Mouse (Mus musculus): Measurements from ENCODE around the gene Igfbp6. TPM values are rescaled to one million over a fixed set of nuclear protein-coding genes. Genes with fewer than 3 reads are reported as not detected.

Gene Igfbp6
- total RNA-seq, 2 experiments from 2014 or later, result 11.9 to 13.5 TPM

DNA sequence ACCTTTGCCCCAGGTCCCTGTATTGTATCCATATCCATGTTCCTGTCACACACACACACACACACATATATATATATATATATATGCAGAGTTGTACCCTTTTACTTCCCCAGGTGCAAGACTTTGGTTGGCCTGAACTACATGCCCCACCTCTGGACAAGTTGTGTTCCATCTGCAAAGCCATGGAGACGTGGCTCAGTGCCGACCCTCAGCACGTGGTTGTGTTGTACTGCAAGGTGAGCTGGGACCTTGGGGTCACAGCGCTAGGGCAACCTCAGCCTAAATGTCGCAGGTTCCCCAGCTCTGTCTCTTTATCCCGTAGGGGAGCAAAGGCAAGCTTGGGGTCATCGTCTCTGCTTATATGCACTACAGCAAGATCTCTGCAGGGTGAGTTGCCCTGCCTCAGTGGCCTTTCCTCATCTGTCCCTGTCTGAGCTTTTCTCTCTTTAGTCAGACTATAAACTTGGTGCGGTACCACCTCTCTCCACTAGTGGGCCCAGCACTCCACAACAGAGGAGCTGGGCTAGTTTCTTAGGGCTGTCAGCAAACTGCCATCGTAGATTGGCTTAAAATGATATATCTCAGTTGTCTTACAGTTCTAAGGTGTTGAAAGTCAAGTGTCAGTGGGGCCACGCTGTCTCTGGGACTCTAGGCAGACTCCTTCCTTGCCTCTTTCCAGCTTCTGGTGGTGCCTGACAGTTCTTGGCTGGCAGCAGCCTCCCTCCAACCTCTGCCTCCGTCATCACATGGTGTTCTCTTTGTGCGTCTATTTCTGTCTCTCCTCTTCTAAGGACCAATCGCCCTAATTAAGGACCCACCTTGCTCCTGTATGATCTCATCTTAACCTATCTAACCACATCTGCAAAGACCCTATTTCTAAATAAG, 36.2 kb upstream of the Igfbp6 start:
- intact Hi-C loops (cut with DNase I), result loop anchor here (2.0 to 5.0 kb wide), 3 partner anchors 27 to 114 kb away; no protein-coding TSS in a partner anchor
- peak; percentile 75 to 81 for DNase-seq (ENCODE audit: low spot score in 2 of 2)

- intact Hi-C loops (cut with DNase I), result loop anchor here (2.0 to 5.0 kb wide), 3 partner anchors 26 to 113 kb away; no protein-coding TSS in a partner anchor
- DNase-seq (ENCODE audit: low spot score in 2 of 2), result peak; percentile 86 to 92
Measured at GRCm38 (mm10) chr15:102108651-102109525, 35.3 kb upstream of the Igfbp6 start.

DNA sequence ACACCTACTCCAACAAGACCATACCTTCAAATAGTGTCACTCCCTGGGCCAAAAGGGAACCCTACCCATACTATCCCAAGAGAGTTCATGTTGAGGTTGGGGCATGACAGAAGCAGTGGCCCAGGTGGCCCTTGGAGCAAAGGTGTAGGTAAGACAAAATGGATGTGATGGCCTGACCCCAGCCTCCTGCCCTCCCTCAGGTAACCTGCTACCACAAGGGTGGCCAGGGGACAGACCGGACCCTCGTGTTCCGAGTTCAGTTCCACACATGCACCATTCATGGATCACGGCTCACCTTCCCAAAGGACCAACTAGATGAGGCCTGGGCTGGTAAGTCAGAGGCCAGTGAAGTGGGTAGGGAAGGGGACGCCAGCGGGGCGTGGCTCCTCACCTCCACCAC, 33.9 kb upstream of the Igfbp6 start:
- DNase-seq (ENCODE audit: low spot score in 2 of 2), result no peak
- intact Hi-C loops (cut with DNase I), result no loop called here

DNA sequence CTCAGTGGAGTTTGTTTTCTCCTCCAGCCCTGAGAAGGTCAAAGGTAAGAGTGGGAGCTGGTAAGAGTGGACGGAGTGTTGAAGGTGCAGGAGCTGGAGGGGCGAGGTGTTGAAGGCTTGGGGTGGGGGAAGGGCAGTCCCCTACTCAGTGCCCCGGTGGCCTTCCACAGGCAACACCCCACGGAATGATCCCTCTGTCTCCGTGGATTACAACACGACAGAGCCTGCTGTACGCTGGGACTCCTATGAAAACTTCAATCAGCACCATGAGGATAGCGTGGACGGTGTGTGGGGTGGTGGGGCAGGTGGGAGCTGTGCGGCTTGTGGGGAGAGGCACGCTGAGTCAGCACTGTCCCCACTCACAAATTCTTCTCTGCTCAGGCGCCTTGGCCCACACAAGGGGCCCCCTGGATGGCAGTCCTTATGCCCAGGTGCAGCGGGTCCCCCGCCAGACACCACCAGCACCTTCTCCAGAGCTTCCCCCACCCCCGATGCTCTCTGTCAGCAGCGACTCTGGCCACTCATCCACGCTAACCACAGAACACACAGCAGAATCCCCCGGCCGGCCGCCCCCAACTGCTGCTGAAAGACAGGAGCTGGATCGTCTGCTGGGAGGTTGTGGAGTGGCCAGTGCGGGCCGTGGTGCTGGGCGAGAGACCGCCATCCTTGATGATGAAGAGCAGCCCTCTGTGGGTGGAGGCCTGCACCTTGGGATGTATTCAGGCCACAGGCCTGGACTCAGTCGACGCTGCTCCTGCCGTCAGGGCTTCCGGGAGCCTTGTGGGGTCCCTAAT, 33.3 kb upstream of the Igfbp6 start:
- intact Hi-C loops (cut with DNase I), result no loop called here
- no peak for DNase-seq (ENCODE audit: low spot score in 2 of 2)

DNA sequence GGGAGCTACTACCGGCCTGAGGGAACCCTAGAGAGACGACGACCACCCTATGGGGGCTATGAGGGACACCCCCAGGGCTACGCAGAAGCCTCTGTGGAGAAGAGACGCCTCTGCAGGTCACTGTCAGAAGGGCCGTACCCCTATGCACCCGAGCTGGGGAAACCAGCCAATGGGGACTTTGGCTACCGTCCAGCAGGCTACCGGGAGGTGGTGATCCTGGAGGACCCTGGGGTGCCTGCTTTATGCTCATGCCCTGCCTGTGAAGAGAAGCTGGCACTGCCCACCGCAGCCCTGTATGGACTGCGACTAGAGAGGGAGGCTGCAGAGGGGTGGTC, 32.7 kb upstream of the Igfbp6 start:
- intact Hi-C loops (cut with DNase I), result no loop called here

DNA sequence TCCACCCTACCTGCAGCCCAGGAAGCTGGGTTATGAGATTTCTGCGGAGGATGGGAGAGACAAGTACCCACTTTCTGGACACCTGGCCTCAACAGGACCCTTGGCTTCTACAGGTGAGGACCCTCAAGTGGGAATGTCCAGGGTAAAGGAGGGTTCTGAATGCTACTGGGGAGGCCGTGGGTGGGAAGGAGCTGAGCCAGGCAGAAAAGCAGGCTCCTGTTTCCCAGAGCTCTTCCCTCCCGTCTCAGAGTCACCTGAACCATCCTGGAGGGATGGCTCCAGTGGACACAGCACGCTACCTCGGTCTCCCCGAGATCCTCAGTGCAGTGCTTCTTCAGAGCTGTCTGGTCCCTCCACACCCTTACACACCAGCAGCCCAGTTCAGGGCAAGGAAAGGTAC, 32.0 kb upstream of the Igfbp6 start:
- intact Hi-C loops (cut with DNase I), result no loop called here
- no peak for DNase-seq (ENCODE audit: low spot score in 2 of 2)

More for the DNA sequence above, 32.7 kb upstream of the Igfbp6 start:
- no peak for DNase-seq (ENCODE audit: low spot score in 2 of 2)

- no peak for DNase-seq (ENCODE audit: low spot score in 2 of 2)
- intact Hi-C loops (cut with DNase I), result no loop called here
Measured at GRCm38 (mm10) chr15:102112827-102113226, 31.3 kb upstream of the Igfbp6 start.

DNA sequence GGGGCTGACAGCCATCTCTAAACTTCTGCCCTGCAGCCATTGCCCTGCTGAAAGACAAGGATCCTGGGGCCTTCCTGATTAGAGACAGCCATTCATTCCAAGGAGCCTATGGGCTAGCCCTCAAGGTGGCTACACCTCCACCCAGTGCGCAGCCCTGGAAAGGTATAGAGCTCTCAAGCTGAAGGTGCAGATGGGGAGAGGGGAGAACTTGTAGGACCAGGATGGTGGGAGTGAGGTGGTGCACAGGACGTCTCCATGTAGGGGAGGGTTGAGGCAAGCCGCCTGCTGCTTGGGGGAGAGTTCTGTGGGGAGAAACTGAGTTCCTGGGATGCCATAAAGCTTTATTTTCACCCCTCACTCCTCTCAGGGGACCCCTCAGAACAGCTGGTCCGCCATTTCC, 30.5 kb upstream of the Igfbp6 start:
- intact Hi-C loops (cut with DNase I), result no loop called here
- no peak for DNase-seq (ENCODE audit: low spot score in 2 of 2)

DNA sequence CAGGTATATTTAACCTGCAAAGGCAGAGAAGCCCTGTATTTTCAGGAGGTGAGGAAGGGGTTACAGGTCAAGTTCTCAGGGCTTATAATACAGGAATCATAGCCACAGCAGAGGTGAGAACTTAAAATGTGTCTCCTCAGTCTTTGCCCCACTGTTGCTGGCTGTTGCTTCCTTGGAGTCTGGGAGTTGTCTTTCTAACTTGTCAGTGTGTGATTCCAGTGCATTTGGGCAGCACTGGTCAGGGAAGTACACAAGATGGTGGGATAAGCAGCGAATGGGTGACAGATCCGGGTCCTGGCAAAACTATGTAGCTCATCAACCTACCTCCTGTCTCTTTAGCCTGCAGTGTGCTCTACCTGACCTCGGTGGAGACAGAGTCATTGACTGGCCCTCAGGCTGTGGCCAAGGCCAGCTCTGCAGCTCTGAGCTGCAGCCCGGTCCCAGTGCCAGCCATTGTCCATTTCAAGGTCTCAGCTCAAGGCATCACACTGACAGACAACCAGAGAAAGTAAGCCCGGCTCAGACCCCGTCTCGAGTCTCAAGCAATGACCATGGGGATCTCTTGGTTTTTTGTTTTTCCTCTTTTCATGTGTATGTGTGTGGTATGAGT, 29.4 kb upstream of the Igfbp6 start:
- intact Hi-C loops (cut with DNase I), result no loop called here
- DNase-seq (ENCODE audit: low spot score in 2 of 2), result no peak

GRCm38 (mm10) chr15:102115731-102116231, 28.4 kb upstream of the Igfbp6 start:
- intact Hi-C loops (cut with DNase I), result no loop called here
- DNase-seq (ENCODE audit: low spot score in 2 of 2), result no peak

DNA sequence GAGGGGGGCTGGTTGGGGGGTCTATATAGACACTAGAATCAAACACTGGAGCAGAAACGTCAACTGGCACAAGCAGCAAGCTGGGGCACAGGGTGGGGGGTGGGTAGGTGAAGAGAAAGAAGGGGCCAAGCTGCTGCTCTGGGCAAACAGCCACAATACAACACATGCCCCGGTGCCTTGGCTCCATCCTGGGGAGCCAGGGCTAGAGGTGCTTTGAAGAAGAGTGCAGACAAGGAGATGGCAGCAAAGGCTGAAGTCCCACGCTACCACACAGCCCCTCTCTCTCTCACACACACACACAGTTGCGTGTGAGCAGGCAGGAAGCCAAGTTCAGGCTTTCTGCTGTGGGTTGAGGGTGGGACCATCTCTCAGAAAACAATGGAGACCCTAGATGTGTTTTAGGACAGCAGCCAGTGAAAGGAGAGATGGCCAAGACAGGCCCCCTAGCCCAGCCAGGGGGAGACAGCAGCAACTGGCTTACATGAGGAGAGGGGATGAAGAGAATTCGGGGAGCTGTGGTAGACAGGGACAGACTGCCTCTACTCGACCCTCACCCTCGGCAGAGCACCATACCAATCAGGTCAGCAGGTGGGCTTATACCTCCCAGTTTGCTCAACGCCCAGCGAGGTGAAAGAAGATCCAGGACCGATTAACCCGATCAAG, 27.3 kb upstream of the Igfbp6 start:
- intact Hi-C loops (cut with DNase I), result no loop called here
- no peak for DNase-seq (ENCODE audit: low spot score in 2 of 2)

DNA sequence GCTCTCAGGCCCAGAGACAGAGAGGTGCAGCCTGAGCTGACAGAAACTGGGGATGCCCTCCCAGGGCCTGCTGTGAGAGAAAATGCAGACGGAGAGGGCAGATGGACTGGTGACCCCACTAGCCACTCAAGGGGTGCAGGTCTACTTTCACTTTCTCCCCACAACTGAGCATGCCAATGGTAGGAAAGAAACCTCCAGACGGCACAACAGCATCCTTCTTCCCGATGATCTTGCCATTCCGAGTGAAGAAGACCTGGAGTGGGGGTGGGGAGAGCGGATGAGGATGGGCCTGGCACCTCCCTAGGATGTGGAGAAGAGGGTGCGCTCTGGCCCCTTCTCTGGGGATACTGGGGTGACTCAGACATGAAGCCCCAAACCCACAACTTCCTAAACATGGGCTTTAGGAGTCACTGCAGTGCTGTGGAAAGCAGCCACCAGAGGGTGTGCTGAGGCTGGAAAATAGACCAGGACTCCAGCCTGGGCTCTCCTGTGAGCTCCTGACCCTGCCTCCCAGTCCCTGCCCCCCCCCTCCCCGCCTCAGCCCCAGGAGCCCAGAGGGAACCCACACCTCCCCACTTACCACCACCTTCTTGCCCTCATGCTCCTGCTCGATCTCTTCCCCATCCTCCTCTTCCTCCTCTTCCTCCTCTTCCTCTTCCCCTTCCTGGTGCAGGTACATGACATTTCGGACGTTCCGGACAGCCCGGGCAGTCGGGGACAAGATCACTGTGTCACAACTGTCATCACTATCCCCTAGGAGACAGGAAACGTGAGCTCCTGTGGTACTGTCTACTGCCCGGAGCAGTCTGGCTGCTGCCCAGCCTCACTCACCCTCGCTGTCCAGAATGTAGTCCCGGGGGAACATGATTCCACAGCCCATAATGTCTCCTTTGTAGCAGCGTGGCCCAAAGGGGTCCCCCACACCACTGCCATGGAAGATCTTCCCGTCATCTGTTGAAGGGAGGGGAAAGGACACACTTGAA, 26.4 kb upstream of the Igfbp6 start:
- intact Hi-C loops (cut with DNase I), result no loop called here
- DNase-seq (ENCODE audit: low spot score in 2 of 2), result no peak

DNA sequence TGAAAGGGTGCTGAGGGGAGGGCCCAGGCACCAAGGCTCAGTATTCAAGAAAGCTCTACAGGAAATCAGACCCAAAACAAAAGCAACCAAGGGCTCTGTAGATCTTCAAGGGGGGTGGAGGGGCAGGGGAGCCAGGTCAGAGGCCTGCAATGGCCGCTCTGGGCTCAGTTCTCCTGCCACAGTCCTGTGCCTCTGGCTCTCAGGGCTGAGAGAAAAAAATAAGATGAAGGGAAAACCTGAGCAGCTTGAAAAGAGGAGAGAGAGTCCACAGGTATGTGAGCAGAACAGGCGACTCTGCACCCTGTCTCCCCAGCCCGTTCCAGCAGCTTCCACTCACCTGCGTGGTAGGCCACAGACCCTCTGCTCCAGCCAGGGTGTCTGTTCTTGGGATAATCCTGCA, 25.6 kb upstream of the Igfbp6 start:
- intact Hi-C loops (cut with DNase I), result no loop called here
- no peak for DNase-seq (ENCODE audit: low spot score in 2 of 2)

DNA sequence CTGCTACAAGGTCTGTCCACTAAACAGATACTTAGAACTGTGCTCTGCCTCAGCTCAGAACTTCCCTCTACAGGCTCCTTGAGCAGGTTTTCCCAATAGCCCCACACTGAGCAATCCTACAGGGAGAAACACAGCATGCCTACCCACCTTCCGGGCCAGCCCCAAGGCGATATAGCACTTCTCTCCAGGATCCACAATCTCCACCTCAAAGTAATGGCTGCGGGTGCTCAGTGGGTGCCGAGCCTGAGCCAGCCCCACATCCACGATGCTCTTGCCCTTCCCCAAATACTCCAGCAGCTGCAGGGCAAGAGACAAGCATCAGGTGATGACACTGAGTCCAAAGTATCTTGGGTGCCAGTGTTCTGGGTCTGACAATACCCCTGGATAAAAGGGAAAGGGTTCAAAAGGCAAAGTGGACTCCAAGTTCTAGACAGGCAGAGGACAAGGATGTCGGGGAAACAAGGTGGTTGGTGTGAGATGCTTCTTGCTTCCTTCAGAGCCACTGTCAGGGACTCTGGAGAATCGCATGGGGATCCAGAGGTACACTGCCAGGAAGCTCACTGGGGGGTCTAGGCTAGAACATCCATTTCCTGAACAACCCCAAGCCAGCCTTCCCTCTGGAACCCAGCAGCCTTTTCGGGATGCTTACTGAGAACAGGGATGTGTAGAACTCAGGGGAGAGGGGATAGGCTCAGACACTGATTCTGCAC, 24.9 kb upstream of the Igfbp6 start:
- intact Hi-C loops (cut with DNase I), result no loop called here
- no peak for DNase-seq (ENCODE audit: low spot score in 2 of 2)

- intact Hi-C loops (cut with DNase I), result no loop called here
Measured at GRCm38 (mm10) chr15:102119831-102120170, 24.4 kb upstream of the Igfbp6 start.

DNA sequence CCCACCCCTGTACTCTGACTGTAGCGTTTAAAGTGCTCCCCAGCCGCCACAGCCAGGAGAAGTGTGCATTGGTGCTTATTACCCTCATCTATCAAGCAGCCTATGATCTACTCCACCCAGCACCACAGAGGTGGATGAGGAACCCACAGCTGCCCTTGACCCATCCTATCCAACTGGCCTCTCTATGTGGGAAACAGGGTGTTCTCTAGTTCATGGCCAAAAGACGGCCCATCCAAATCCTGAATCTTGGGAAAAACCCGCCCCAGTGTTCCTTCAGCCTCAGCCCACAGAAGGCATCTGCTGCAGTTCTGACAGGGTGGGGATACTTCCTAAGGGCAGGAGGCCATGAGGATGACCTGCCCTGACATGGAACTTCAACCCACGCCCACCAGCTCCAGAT, 23.6 kb upstream of the Igfbp6 start:
- DNase-seq (ENCODE audit: low spot score in 2 of 2), result no peak
- intact Hi-C loops (cut with DNase I), result no loop called here

More at GRCm38 (mm10) chr15:102119831-102120170, 24.4 kb upstream of the Igfbp6 start:
- DNase-seq (ENCODE audit: low spot score in 2 of 2), result no peak

- no peak for DNase-seq (ENCODE audit: low spot score in 2 of 2)
- intact Hi-C loops (cut with DNase I), result no loop called here
Measured at GRCm38 (mm10) chr15:102126303-102126702, 17.9 kb upstream of the Igfbp6 start.

All from left cerebral cortex, postnatal 14 days (tissue).